ENCODE assay signal across 12 mouse cellular contexts in the genomic region with DNA sequence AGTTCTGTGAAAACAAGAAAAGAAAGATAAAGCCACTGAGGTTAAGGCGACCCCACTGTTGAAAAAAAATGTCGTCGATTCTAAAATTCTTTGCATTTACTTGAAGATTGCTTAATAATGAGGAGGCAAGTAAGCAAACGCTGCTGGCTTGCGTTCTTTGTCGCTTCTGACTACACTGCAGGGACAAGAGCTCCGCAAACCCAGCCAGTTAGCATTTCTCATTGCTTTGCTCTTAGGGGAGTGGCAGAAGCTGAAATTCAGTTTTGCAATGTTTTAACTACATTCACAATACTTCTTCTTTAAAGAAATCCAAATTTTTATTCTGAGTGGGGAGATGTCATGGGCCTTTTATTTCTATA. TPM values are rescaled to one million over a fixed set of nuclear protein-coding genes. Genes with fewer than 3 reads are reported as not detected.
DNase-seq lines count a peak whose midpoint lies in the region; ATAC-seq and TF ChIP-seq lines count a peak whose summit lies in the region.
"Had no signal": no experiment of that assay in that cellular context is flagged by ENCODE, and none has a peak within 500 bp of the region (broad histone marks: within the 10 kb centered on the region; RNA-seq: fewer than 3 reads in every experiment).

No protein-coding gene starts in this region.

- WGBS in heart, embryonic 12.5 days, result 39% methylated on average over 7 of the region's 7 CpGs
- WGBS in lung, postnatal 0 days, result 24% methylated on average over 7 of the region's 7 CpGs
- WGBS in lung, adult 2 months, result 45% methylated on average over 7 of the region's 7 CpGs
- WGBS in hindbrain, embryonic 12.5 days, result 30% methylated on average over 7 of the region's 7 CpGs
- 24% methylated on average over 7 of the region's 7 CpGs for WGBS in midbrain, embryonic 16.5 days
- 63% methylated on average over 7 of the region's 7 CpGs for WGBS in kidney, embryonic 14.5 days

- intact Hi-C loops in heart, postnatal 10 days (cut with DNase I), result no loop called here

- TF ChIP-seq EP300 in lung, postnatal 0 days (IDR thresholded peaks at IDR 0.05), result no peak

- H3K4me1 ChIP-seq in heart, embryonic 12.5 days (replicated peaks), result no peaks in the 10 kb centered on the region
- peaks cover 4% of the 10 kb centered on the region; the same call in 1 of the 2 replicates for H3K4me1 ChIP-seq in lung, postnatal 0 days (ENCODE audit: insufficient read depth, low read depth, low read length)
- H3K4me1 ChIP-seq in lung, adult 2 months (ENCODE audit: control insufficient read depth, insufficient read depth, low read length), result no peaks in the 10 kb centered on the region; the same call in none of the 2 replicates
- 0 out of 2 replicates have a peak, but pooled peaks cover 3% of the 10 kb centered on the region for H3K4me1 ChIP-seq in hindbrain, embryonic 12.5 days
- H3K4me1 ChIP-seq in midbrain, embryonic 16.5 days (ENCODE audit: control insufficient read depth, insufficient read depth, low read length), result 0 out of 2 replicates have a peak, but pooled peaks cover 3% of the 10 kb centered on the region
- H3K4me1 ChIP-seq in kidney, embryonic 14.5 days (ENCODE audit: control insufficient read depth, insufficient read depth, low read length), result no peaks in the 10 kb centered on the region
- H3K4me1 ChIP-seq: limb, embryonic 13.5 days had no signal

- ATAC-seq in heart, embryonic 12.5 days (ENCODE audit: insufficient number of reproducible peaks, low FRiP score), result no peak
- peak; percentile 79 for ATAC-seq in lung, postnatal 0 days
- ATAC-seq in hindbrain, embryonic 12.5 days (ENCODE audit: low FRiP score), result no peak
- no peak for ATAC-seq in midbrain, embryonic 16.5 days
- no peak for ATAC-seq in kidney, embryonic 14.5 days (ENCODE audit: low FRiP score, low TSS enrichment)

- no peak overlapping the region for H3K9ac ChIP-seq in heart, embryonic 12.5 days
- H3K9ac ChIP-seq in lung, postnatal 0 days (replicated peaks; ENCODE audit: low read depth), result no peak overlapping the region
- H3K9ac ChIP-seq in hindbrain, embryonic 12.5 days, result no peak overlapping the region
- H3K9ac ChIP-seq in midbrain, embryonic 16.5 days (ENCODE audit: low read depth, low read length), result no peak overlapping the region
- H3K9ac ChIP-seq in kidney, embryonic 14.5 days (ENCODE audit: low read depth, low read length), result no peak overlapping the region
- H3K9ac ChIP-seq: limb, embryonic 13.5 days; stomach, embryonic 15.5 days had no signal

- no peak overlapping the region for H3K27ac ChIP-seq in heart, embryonic 12.5 days (ENCODE audit: poor library complexity, severe bottlenecking)
- H3K27ac ChIP-seq in lung, postnatal 0 days (ENCODE audit: low read length), result peak overlapping the region; percentile 60; the same call in 1 of the 2 replicates
- H3K27ac ChIP-seq in hindbrain, embryonic 12.5 days, result no peak overlapping the region
- no peak overlapping the region for H3K27ac ChIP-seq in midbrain, embryonic 16.5 days (ENCODE audit: low read length)
- no peak overlapping the region for H3K27ac ChIP-seq in kidney, embryonic 14.5 days (ENCODE audit: low read depth, low read length)
- H3K27ac ChIP-seq: limb, embryonic 13.5 days; stomach, embryonic 15.5 days had no signal

- no peak for TF ChIP-seq CTCF in lung, postnatal 0 days (IDR thresholded peaks at IDR 0.05)
- no peak for TF ChIP-seq CTCF in lung, adult 2 months (IDR thresholded peaks at IDR 0.05; ENCODE audit: insufficient read depth, low read length)

- peak overlapping the region; percentile 14; the same call in 1 of the 2 replicates for H3K4me3 ChIP-seq in heart, embryonic 12.5 days
- H3K4me3 ChIP-seq in lung, postnatal 0 days (ENCODE audit: low read depth, low read length), result no peak overlapping the region
- H3K4me3 ChIP-seq in lung, adult 2 months (replicated peaks; ENCODE audit: extremely low read depth, low read depth, low read length), result no peak overlapping the region
- H3K4me3 ChIP-seq in hindbrain, embryonic 12.5 days, result no peak overlapping the region
- H3K4me3 ChIP-seq in midbrain, embryonic 16.5 days (ENCODE audit: low read depth, low read length), result no peak overlapping the region
- H3K4me3 ChIP-seq in kidney, embryonic 14.5 days (ENCODE audit: low read length), result no peak overlapping the region
- H3K4me3 ChIP-seq: limb, embryonic 13.5 days; stomach, embryonic 15.5 days had no signal

- no peak overlapping the region for H3K4me2 ChIP-seq in heart, embryonic 12.5 days
- H3K4me2 ChIP-seq in lung, postnatal 0 days (replicated peaks; ENCODE audit: low read depth, low read length), result no peak overlapping the region
- H3K4me2 ChIP-seq in hindbrain, embryonic 12.5 days (replicated peaks), result peak overlapping the region; percentile 39; the same call in 1 of the 2 replicates
- H3K4me2 ChIP-seq in midbrain, embryonic 16.5 days (ENCODE audit: low read length), result peak overlapping the region; percentile 40
- H3K4me2 ChIP-seq in kidney, embryonic 14.5 days (replicated peaks; ENCODE audit: low read depth, low read length), result no peak overlapping the region
- H3K4me2 ChIP-seq: stomach, embryonic 15.5 days had no signal

- H3K27me3 ChIP-seq in heart, embryonic 12.5 days (replicated peaks), result no peaks in the 10 kb centered on the region
- H3K27me3 ChIP-seq in lung, postnatal 0 days (replicated peaks; ENCODE audit: insufficient read depth, low read length), result no peaks in the 10 kb centered on the region
- H3K27me3 ChIP-seq in hindbrain, embryonic 12.5 days, result no peaks in the 10 kb centered on the region
- H3K27me3 ChIP-seq in midbrain, embryonic 16.5 days (ENCODE audit: control insufficient read depth, insufficient read depth, low read depth, low read length), result no peaks in the 10 kb centered on the region
- H3K27me3 ChIP-seq in kidney, embryonic 14.5 days (ENCODE audit: control insufficient read depth, insufficient read depth, low read length), result no peaks in the 10 kb centered on the region
- H3K27me3 ChIP-seq: limb, embryonic 13.5 days; stomach, embryonic 15.5 days had no signal

- H3K9me3 ChIP-seq in heart, embryonic 12.5 days (replicated peaks), result no peaks in the 10 kb centered on the region
- H3K9me3 ChIP-seq in lung, postnatal 0 days (ENCODE audit: low read length), result no peaks in the 10 kb centered on the region
- no peaks in the 10 kb centered on the region for H3K9me3 ChIP-seq in hindbrain, embryonic 12.5 days (replicated peaks)
- H3K9me3 ChIP-seq in midbrain, embryonic 16.5 days (replicated peaks; ENCODE audit: control insufficient read depth, low read length, poor library complexity, severe bottlenecking), result no peaks in the 10 kb centered on the region
- H3K9me3 ChIP-seq in kidney, embryonic 14.5 days (ENCODE audit: control insufficient read depth, low read length), result no peaks in the 10 kb centered on the region
- H3K9me3 ChIP-seq: limb, embryonic 13.5 days; stomach, embryonic 15.5 days had no signal

- no peak for DNase-seq in heart, postnatal 10 days
- DNase-seq in lung, postnatal 0 days (ENCODE audit: low spot score), result peak; percentile 81
- no peak for DNase-seq in lung, adult 2 months
- no peak for DNase-seq in cerebellum, adult 9-10 months
- DNase-seq: B cell, adult 2 months; kidney, postnatal 25 days had no signal

- no peaks in the 10 kb centered on the region for H3K36me3 ChIP-seq in heart, embryonic 12.5 days
- no peaks in the 10 kb centered on the region for H3K36me3 ChIP-seq in lung, postnatal 0 days (ENCODE audit: insufficient read depth, low read length)
- no peaks in the 10 kb centered on the region for H3K36me3 ChIP-seq in hindbrain, embryonic 12.5 days
- H3K36me3 ChIP-seq in midbrain, embryonic 16.5 days (ENCODE audit: control insufficient read depth, insufficient read depth, low read length), result no peaks in the 10 kb centered on the region
- no peaks in the 10 kb centered on the region for H3K36me3 ChIP-seq in kidney, embryonic 14.5 days (ENCODE audit: control insufficient read depth, insufficient read depth, low read length)
- H3K36me3 ChIP-seq: limb, embryonic 13.5 days; stomach, embryonic 15.5 days had no signal

- TF ChIP-seq POLR2A in lung, adult 2 months (IDR thresholded peaks at IDR 0.05; ENCODE audit: borderline replicate concordance, extremely low read depth, low read depth, low read length), result no peak

RNA-seq across cellular contexts. Expression of a gene that starts 38.2 kb away (rescaled TPM):
- 51.7 and 56.8 TPM in 2 replicates for polyA plus RNA-seq in heart, embryonic 12.5 days (2016; fragmentation: Nextera tagmentation; extraction: Ambion mirVana)
- 10 to 100 TPM; 67.5 to 72.7 TPM for total RNA-seq in heart, postnatal 10 days (2021)
- 99.7 and 108 TPM in 2 replicates for polyA plus RNA-seq in lung, postnatal 0 days (2015; fragmentation: Nextera tagmentation; extraction: Ambion mirVana)
- polyA plus RNA-seq in lung, adult 2 months (2012; rRNA removed), result 8.6 and 17.5 TPM in 2 replicates
- polyA plus RNA-seq in hindbrain, embryonic 12.5 days (2016; fragmentation: Nextera tagmentation; extraction: Ambion mirVana), result 80.4 and 84.6 TPM in 2 replicates
- polyA plus RNA-seq in midbrain, embryonic 16.5 days (2015; fragmentation: Nextera tagmentation; extraction: Ambion mirVana), result 120 and 127 TPM in 2 replicates
- polyA plus RNA-seq in kidney, embryonic 14.5 days (2014; fragmentation: Nextera tagmentation; extraction: Ambion mirVana), result 72.7 and 76.7 TPM in 2 replicates

Comparison
In these comparisons a context has a peak if more than half of its experiments do, and no peak if none do; other contexts are left out.
1. H3K4me2 ChIP-seq: peak in hindbrain, embryonic 12.5 days (single experiment) and midbrain, embryonic 16.5 days (single experiment); none in heart, embryonic 12.5 days (single experiment), lung, postnatal 0 days (single experiment) and kidney, embryonic 14.5 days (single experiment).